Mouse (Mus musculus) ovary, postnatal 10 days (tissue): ENCODE measurements around the gene Mal.

Source experiments
- DNase-seq: peaks from one replicate; pipeline ENCODE4 v3.0.0; 2022; ENCODE audit warnings: low spot score

The Mal gene

DNA sequence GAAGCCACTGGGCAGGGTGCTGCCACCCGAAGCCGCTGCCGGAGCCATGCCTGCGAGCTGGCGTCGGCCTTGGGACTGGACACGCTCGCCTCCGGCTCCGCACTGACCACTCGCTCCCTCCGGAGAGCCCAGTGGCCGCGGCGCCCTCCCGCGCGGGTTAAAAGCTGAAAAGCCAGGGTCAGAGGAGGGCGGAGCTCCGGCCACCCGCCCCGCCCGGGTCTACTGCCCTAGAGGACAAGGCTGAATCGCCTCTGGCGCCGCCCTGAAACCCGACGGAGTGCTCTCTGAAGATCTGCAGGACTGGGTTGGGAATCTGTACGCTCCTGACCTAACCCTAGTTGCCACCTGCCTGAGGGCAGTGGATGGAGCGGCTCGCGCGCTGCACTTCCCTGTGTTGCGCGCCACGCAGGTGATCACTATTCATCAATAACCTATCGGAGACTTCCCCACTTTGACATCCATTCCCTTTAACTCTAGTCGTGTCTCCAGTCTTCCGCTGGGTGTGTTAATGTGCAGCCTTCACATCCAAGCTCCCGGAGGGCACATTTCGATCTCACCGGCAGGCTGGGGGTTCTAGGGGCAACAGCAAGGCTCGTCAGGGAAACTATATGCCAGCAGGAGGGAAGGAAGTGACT lies at the start of gene Mal:
TSS of gene Mal (minus strand) at position 610 of the 635 bp plus-strand sequence.
- DNase-seq, result peak; percentile 6

DNA sequence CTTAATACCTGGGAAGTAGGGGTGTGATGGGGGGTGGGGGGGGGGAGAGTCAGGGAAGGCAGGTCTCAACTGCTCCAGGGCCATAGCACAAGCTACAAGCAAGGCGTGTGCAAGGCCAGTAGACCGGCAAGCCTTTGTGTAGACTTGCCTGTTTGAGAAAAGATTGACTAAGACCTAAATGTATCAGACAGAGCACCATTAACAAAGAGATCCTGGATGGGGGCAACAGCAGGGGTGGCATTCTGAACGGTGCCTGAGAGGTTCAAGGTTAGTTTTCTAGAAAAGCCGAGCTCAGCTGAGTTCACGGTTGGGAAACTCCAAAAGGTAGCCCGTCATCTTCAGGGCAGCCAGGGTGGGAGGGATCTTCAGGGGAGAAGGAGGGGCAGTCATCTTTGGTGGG lies 48.8 kb upstream of the Mal start:
- no peak for DNase-seq

DNA sequence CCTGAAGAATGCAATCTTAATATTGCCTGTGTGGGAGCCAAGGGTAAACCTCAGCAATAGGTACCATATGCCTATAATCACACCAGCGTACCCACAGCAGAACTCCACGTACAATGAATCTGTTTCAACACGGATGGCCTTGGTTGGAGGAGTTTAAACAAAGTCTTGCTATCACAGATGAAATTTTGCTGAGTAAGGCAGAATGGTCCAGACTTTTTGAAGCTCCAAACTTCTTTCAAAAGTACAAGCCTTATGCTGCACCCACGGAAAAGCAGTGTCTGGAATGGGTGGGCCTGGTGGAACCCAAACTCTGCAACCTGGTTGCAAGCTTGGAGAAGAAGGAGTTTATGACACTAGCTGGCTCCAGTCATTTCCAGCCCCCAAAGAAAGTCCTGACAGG lies 32.7 kb upstream of the Mal start:
- DNase-seq, result no peak

DNA sequence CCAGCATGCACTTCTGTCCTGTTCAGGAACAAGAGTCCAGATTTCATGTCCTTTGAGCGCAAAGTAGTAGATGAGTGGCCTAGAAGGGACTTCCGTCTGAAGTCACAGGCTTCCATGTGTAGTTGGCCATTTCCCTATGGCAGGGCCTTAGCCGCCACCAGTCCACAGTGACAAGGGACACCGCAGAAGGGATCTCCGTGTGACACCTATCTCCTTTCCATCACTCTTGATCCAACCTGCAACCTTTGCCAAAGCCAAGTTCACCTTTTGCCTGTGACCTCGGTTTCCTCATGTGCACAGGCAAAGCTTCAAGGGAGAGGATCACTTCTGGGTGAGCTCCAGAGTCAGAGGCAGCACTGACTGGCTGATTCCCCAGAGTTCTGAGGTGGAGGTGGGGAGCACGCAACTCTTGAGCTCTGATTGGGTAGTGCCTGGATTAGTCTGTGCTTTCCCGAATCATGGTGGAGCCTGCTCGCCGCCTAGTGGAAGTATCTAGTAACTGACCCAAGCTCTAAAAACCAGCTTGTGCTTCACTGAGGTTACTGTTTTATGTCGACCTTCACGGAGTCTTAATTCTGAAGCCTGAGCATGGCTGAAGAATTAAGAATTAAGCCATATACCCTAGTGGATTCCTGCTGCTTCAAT lies 27.3 kb upstream of the Mal start:
- no peak for DNase-seq

DNA sequence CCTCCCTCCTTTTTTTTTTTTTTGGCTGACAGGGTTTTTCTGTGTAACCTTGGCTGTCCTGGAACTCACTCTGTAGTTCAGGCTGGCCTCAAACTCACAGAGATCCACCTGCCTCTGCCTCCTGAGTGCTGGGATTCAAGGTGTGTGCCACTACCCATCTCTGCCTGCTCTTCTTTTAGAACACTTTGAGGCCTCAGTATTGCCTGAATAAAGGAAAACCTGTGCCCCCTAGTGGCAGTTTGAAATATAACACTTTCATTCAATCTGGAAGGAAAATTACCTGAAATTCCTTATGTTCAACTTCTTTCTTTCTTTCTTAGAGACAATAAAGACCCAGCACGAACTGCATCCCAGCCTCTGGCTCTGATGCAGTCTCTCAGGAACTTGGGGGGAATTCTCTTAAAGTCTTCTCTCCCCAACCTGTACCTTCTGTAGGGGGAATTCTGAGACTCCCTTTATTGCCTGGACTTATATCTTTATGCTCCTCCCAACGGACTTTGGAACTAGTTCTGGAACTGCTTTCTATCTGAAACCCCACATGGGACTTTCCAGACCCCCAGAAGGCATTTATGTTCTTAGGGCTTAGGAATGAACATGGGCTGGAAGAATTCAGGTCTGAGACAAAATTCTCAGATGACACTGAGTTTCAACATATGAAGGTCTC lies 11.5 kb upstream of the Mal start:
- DNase-seq, result no peak

DNA sequence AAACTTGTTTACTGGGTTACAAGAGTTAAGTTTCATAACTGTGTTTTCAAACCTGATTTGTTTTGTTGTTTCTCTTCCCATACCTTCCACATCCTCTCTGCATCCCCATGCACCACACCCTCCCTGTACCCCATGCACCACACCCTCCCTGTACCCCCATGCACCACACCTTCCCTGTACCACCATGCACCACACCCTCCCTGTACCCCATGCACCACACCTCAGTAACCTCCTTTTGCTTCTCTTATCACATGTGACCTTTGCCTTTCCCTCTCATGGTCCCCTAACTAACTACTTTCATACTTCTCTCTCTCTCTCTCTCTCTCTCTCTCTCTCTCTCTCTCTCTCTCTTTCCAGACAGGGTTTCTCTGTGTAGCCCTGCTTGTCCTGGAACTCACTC lies 10.5 kb upstream of the Mal start:
- DNase-seq, result no peak

DNA sequence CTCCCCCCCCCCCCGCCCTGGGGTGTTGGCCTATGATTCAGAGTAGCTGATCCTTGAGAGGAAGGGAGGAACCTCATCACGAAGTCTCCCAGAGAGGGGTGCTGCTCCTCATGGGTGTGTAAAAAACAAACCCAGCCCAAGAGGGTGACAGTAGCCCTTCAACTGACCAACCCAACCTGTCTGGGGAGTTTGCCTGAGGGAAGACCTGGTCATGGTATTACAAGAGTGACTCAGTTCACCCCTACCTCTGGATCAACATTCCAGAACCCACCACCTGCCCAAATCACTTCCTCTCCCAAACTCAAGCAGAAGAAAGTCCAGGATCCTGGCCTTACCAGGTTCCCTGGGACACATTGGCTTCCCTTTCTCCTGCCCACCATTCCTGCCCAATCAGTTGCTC lies 6.2 kb upstream of the Mal start:
- DNase-seq, result no peak

DNA sequence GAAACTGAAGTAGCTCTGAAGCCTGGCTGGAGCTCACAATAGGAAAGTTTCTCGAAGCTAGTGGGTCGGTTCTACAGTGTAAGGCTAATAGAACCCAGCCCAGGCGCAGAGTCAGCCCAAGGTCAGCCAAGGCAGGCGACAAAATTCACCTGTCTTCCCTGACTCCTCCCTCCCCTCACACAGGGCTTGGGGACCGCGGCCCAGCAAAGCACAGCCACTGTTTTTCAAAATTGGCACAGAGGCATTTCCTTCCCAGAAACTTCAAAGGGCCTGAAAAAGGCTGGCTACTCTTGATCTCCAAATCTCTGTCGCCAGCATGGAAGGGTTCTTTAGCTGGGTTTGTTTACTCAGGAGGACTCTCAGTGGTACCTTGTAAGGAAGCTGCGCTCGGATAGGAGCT lies 1.1 kb downstream of the Mal start:
- no peak for DNase-seq

DNA sequence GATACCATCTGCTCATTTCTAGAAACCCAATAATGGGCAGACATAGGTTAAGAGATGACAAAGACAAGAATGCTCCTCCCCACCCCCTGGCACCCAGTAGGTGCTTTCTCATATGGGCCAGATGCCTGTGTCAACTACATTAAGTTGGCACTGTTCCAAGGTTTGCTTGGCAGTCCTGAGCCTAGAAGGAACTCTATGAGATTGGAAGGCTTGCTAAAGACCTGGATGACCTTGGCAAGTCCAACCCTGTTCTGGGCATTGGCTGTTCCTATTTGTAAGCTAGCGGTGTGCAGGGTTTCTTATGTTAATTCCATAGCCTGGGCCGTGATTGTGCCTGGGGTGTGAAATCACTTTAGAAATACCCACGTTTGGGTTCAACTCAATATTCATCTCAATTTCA lies 1.7 kb downstream of the Mal start:
- no peak for DNase-seq

DNA sequence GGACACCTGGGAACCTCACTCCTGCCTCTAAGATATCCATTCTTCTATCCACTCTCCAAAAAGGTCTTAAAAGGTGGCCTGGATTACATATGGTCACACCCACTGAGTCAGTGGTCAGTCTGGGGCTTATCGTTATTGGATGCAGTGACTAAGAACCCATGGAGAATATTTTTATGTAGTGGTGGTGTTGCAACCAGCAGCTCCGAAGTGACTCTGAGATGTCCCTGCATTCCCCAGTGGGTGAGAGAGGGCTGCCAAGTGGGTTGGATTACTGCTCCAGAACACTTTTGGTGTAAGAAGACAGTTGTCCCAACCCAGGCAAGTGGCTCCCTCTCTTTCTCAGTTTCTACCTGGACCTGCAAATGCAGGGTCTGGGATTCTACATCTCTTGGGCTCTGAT lies 3.7 kb downstream of the Mal start:
- no peak for DNase-seq

DNA sequence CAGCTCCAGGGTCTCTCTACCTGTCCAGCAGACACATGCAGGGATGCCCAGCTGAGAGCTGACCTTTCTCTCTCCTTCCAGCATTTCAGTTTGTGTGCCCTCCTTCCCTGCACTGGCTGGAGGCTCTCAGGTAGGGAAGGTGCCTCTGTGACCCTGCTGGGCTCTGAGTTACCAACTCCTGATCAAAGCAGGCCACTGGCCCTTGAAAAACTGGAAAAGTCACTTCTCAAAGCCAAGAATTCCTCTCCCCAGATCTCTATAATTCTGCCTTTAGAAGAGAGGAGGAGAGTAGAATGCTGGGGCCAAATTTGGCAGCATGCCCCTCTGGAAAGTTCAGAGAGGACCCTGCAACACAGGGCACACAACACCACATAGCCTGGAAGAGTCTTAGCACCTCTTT lies 4.2 kb downstream of the Mal start:
- no peak for DNase-seq

DNA sequence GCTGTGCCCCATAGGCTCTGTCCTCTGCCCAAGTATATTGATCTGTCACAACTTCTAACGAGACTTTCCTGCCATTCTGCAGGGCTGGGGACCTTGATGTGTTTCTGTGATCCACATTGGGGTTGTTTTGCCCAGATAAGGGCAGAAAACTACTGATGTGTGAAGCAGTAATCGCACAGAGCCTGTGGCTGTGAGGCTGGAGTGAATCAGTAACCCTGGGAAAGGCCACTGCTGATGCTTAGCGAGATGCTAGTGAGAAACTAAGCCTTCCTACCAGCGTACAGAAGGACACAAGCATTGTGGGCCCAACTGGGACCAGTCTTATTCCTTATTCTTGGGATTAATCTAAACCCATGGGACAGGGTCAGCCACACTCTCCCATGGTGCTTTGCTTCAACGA lies 4.9 kb downstream of the Mal start:
- no peak for DNase-seq

DNA sequence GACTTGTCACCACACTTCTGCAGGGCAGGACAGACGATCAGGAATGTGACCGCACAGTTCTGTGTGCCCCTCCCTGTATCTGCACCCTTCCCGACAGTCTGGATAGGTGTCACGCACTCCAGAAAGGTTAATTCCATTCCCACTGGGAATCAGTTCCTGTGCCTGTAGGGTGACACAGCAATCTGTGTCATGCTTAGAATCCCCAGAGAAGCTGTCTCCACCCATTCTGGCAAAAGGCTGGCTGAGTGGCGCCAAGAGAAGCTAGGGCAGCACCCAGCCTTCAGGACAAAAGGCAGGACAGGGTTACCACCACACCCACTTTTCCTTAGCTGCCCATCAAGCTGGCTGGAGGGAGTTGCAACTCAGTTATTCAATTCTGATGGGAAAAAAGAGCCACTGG lies 6.6 kb downstream of the Mal start:
- no peak for DNase-seq

DNA sequence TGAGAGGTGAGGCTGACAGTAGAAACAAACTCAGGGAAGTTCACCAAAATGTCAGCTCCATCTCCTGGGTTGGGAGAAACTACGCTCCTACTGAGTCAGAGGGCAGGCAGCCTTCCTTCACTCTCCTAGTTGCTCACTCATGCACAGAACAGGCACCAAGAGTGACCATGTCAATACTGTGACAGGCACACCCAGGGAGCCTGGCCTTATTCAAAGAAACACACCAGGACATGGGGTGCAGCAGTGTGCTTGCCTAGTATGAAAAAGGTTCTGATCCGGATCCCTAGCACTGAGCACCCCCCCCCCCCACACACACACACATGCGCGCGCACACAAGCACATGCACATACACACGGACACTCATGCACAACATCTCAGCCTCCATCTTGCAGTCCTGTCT lies 8.3 kb downstream of the Mal start:
- DNase-seq, result no peak

DNA sequence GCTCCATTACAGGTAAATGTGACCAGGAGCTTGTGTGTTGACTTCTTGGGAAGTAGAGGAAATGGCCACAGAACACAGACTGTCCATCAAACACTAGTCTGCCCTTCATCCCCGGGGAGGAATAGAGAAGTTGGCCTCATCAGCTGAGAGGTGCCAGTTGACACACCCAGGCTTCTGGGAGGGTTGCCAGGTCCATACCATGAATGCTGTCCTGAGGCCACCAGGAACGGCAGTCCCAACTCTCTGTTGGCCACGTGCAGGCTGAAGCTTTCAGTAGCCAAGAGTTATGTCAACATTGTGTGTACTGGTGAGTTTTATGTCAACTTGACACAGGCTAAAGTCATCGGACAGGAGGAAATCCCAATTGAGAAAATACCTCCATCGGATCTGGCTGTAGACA lies 9.6 kb downstream of the Mal start:
- no peak for DNase-seq

DNA sequence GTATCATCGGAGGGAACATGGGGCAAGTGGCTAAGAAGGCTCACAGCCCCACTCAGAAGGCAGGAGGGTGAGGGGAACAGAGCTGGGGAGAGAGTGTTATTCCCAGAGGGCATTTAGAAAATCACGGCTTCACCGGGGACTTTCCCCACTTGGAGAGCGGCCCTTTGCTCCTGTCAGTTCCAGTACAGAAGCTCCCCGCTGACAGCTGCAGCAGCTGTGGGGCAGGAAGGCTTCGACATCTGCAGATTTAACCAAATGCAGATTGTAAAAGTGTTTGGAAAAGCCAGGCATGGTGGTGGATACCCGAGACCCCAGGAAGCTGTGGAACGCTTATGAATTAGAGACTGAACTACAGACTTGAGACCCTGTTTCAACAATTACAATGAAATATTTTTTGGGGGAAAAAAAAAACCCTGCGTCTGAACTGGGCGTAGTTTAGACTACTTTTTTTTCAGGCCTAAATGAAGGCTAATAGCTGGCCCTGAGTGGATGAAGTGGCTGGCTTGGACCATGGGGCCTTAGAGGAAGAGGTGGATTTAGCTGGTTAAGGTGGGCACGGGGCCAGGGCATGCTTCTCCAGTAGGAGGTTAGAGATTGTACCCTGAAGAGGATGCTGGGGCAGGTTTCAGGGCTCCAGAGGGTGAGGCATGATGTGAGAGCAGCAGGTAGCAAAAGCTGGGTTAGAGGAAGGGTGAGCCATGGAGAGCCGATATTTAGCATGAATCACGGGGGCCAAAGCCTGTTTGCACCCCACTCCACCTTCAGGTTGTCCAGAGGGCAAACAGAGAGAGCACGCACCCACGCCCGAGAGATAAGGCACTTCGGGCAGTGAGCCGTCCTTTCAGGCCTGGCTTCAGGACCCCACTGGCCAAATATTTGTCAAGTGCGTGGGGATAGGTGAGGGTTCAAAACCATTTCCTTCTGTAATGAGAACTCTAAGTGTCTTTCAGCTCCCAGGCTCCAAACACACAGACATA lies 12.5 kb downstream of the Mal start:
- no peak for DNase-seq

DNA sequence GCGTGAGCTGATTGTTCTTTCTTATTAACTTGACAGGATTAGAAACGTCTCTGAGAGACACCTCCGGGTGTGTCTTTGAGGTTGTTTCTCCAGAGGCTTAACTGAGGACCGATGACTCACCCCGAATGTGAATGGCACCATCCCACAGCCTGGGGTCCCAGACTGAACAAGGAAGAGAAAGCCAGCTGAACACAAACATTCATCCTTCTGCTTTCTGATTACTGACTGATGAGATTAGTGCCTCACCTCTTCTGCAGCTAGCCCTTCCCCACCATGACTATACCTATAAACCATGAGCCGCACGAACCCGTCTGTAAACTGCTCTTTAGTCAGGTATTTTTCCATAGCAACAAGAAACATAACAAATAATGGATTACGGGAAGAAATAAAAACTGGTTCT lies 17.5 kb downstream of the Mal start:
- DNase-seq, result no peak

DNA sequence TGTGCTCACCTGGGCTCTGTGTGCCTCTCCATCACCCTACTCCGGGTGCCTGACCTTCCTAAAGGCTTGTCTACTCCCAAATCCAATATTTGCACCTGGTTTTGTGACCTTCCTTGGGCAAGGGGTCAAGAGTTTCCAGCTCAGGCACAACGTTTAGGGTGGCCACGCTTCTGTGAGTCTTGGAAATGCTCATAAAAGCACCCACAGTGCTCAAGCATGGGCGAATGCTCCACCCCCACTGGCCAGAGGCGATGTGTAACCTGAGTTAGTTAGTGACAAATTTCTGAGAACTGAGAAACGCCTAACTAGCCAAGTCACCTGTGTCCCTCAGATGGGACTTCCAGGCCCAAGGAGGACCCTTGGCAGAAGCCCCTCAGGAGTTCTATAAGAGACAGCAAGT lies 20.9 kb downstream of the Mal start:
- DNase-seq, result no peak

DNA sequence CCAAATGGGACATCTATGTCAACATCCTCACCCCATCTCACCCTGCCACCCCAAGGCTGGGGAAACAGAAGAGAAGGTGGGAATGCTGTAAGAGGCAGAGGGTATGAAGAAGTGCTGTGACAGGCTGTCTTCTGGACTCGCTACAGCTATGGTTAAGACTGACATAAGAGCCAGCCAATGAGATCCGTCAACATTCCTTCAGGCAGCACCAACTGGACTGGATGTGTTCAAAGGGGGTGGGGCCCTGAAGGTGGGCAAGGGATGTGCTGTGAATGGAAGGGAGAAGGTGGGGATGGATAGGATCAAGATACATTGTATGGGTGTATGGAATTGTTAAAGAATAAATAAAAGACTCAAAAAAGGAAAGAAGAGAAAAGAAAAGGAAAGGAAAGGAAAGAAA lies 23.9 kb downstream of the Mal start:
- DNase-seq, result no peak

DNA sequence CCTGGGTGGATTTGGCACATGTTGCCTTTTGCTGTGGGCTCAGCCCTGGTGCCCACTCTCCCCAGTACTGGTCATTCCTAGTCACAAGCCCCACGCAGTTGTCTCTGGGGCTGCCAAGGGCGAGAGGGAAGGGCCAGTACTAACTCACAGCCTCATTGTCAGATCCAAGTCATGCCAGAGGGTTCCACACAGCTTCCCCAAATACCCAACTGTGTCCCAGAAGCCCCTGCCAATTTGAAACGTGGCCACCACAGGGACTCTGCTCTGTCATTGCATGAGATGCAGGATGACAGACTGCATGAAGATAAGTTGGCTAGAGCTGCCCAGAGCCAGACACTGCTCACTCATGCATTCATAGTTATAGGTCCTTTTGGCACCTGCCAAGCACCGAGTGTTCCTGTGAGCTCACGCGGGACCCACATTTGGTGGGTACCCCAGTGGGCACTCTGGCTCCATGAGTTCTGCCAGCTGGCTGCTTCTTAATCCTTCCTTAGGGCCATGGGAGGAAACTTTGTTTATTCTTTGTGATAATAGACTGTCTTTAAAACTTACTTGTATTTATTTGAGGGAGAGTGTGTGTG lies 28.4 kb downstream of the Mal start:
- no peak for DNase-seq

DNA sequence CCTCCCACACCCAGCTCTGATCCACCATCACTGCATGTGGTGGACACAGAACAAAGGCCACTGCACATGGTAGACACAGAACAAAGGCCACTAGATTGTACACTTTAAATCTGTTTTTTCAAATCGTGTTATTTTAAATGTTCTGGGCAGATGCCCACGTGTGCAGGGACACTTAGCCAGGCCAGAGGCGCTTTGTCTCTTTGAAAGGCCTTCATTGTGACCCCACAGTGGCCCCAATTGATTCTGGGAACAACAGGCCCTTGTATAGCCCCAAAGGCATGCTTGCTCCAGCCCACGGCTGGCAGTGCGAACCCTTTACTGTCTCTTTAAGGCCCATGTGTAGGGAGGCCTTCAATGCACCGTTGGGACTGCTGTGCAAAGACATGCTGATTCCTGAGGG lies 29.1 kb downstream of the Mal start:
- no peak for DNase-seq

DNA sequence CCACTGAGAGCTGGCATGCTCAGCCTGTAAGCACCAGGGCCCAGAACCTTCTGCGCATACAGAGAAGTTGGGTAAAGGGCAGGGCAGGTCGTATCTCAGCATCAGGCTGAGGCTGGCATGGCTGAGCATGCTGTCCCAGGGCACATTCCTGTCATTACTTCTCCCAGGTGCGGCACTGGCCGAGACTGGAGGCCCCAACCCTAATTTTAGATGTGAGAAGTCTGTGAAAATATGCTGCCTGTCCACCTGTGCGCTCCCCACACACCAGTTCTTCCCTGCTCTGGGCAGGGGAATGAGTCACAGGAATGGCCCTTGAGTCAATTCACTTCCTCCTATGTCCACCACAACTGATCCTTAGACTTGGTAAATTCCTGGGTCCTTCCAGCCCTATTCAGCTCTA lies 30.8 kb downstream of the Mal start:
- no peak for DNase-seq
